Mouse (Mus musculus) heart, postnatal 0 days (tissue): Measurements from ENCODE around the gene Dixdc1.
"Not testable (repeated sequence)": the region's sequence is repeated elsewhere in the genome, so short reads cannot be mapped to it uniquely, and the experiment has no call there.

Source experiments
- CTCF ChIP-seq: IDR thresholded peaks from 2 replicates; pipeline ENCODE4 v1.5.1; 2016; ENCODE audit warnings: antibody characterized with exemption, control low read depth, low read depth
- EP300 ChIP-seq: IDR thresholded peaks from 2 replicates; pipeline ENCODE4 v1.6.1; 2016; ENCODE audit warnings: antibody characterized with exemption, low read depth

- TF ChIP-seq EP300, CTCF: not testable (repeated sequence)
Observed at GRCm38 (mm10) chr9:50630903-50631302, 108.4 kb downstream of the Dixdc1 start.
